Mouse (Mus musculus) left cerebral cortex, postnatal 10 days (tissue): Measurements from ENCODE around the gene Slc2a13. TPM values are rescaled to one million over a fixed set of nuclear protein-coding genes. Genes with fewer than 3 reads are reported as not detected.
A peak's percentile ranks its signal among the peaks of the same experiment; 100 is the strongest.

Source experiments
- DNase-seq, 2 experiments: peaks; one replicate each; pipeline ENCODE4 v3.0.0; 2021 to 2022; ENCODE audit warnings: low spot score in 2 of 2, mixed read lengths in 1 of 2; ENCODE audit errors: extremely low spot score in 1 of 2
- intact Hi-C: fragments of 180-260 bp; cut with DNase I; formaldehyde crosslinking; loops from one replicate; pipeline ENCODE4 v1.15.1; 2025
- total RNA-seq, 2 experiments: library from RNA; stranded (reverse); gene quantifications; 2 replicates each; pipeline ENCODE4 v1.2.3; 2021

Slc2a13 gene
- total RNA-seq, 2 experiments from 2014 or later: 51.4 to 55.8 TPM

GRCm38 (mm10) chr15:91395165-91395564 is 177.9 kb downstream of the Slc2a13 start:
- DNase-seq: no peak
- intact Hi-C loops: no loop called here

- intact Hi-C loops: no loop called here
- DNase-seq: no peak
These were observed 189.4 kb downstream of the Slc2a13 start for GRCm38 (mm10) chr15:91383694-91384093.

- intact Hi-C loops: no loop called here
- DNase-seq: no peak
These were observed 190.5 kb downstream of the Slc2a13 start for GRCm38 (mm10) chr15:91382606-91383005.

GRCm38 (mm10) chr15:91381864-91382263 is 191.2 kb downstream of the Slc2a13 start:
- DNase-seq: no peak
- intact Hi-C loops: no loop called here

GRCm38 (mm10) chr15:91378751-91379325 is 194.2 kb downstream of the Slc2a13 start:
- DNase-seq: no peak
- intact Hi-C loops: loop anchor here (5.0 kb wide), 1 partner anchor 67 kb away; no protein-coding TSS in a partner anchor

GRCm38 (mm10) chr15:91377568-91377967 is 195.5 kb downstream of the Slc2a13 start:
- intact Hi-C loops: loop anchor here (5.0 kb wide), 1 partner anchor 65 kb away; no protein-coding TSS in a partner anchor
- no peak for DNase-seq

- intact Hi-C loops: loop anchor here (5.0 kb wide), 1 partner anchor 65 kb away; no protein-coding TSS in a partner anchor
These were observed 196.0 kb downstream of the Slc2a13 start for GRCm38 (mm10) chr15:91377105-91377504.

GRCm38 (mm10) chr15:91374441-91374840 is 198.6 kb downstream of the Slc2a13 start:
- intact Hi-C loops: no loop called here
- no peak for DNase-seq

More at GRCm38 (mm10) chr15:91377105-91377504, 196.0 kb downstream of the Slc2a13 start:
- peak in 1 of 2 experiments; percentile 31 for DNase-seq

- DNase-seq: peak; percentile 65 to 79
- intact Hi-C loops: no loop called here
These were observed 199.9 kb downstream of the Slc2a13 start for GRCm38 (mm10) chr15:91373203-91373584.

GRCm38 (mm10) chr15:91372464-91373202 is 200.4 kb downstream of the Slc2a13 start:
- intact Hi-C loops: no loop called here
- no peak for DNase-seq

GRCm38 (mm10) chr15:91371859-91372394 is 201.1 kb downstream of the Slc2a13 start:
- intact Hi-C loops: no loop called here
- no peak for DNase-seq

- intact Hi-C loops: no loop called here
- DNase-seq: no peak
These were observed 203.2 kb downstream of the Slc2a13 start for GRCm38 (mm10) chr15:91369736-91370449.

GRCm38 (mm10) chr15:91360495-91360894 is 212.6 kb downstream of the Slc2a13 start:
- no peak for DNase-seq
- intact Hi-C loops: no loop called here

GRCm38 (mm10) chr15:91351006-91351405 is 222.1 kb downstream of the Slc2a13 start:
- no peak for DNase-seq

GRCm38 (mm10) chr15:91338350-91338749 is 234.7 kb downstream of the Slc2a13 start:
- DNase-seq: no peak
- intact Hi-C loops: no loop called here

More at GRCm38 (mm10) chr15:91351006-91351405, 222.1 kb downstream of the Slc2a13 start:
- intact Hi-C loops: no loop called here

GRCm38 (mm10) chr15:91334416-91334900 is 238.6 kb downstream of the Slc2a13 start:
- intact Hi-C loops: no loop called here
- DNase-seq: no peak

GRCm38 (mm10) chr15:91327748-91328147 is 245.3 kb downstream of the Slc2a13 start:
- intact Hi-C loops: no loop called here
- DNase-seq: no peak

- DNase-seq: no peak
- intact Hi-C loops: no loop called here
These were observed 246.0 kb downstream of the Slc2a13 start for GRCm38 (mm10) chr15:91327023-91327422.

- no peak for DNase-seq
- intact Hi-C loops: no loop called here
These were observed 253.7 kb downstream of the Slc2a13 start for GRCm38 (mm10) chr15:91319376-91319775.
